Mouse (Mus musculus) liver, embryonic 11.5 days (tissue): ENCODE results near the gene Ppp2r5e. TPM values are rescaled to one million over a fixed set of nuclear protein-coding genes. Genes with fewer than 3 reads are reported as not detected.

Experiments used
- ATAC-seq: fragments of 200-750 bp; cut with Nextera tagmentation; replicated peaks from 2 replicates; pipeline ENCODE4 v1.8.0; 2017; ENCODE audit warnings: moderate number of reproducible peaks, mild to moderate bottlenecking, moderate TSS enrichment, moderate library complexity; ENCODE audit not compliant: low FRiP score
- DNase-seq: peaks from one replicate; pipeline ENCODE4 v3.0.0-alpha.2; 2017; ENCODE audit warnings: low spot score
- H3K27ac ChIP-seq: fragments of 300-500 bp; sonication (generic); 2 replicates; pipeline ENCODE4 v1.5.1; 2014; ENCODE audit warnings: mild to moderate bottlenecking, low read depth, low read length, control low read depth
- H3K27me3 ChIP-seq: fragments of 300-500 bp; sonication (generic); replicated peaks from 2 replicates; pipeline ENCODE4 v1.6.1; 2014; ENCODE audit warnings: low read length, mixed read lengths; ENCODE audit not compliant: control insufficient read depth, insufficient read depth
- H3K36me3 ChIP-seq: fragments of 300-500 bp; sonication (generic); 2 replicates; pipeline ENCODE4 v1.6.1; 2014; ENCODE audit warnings: mild to moderate bottlenecking, low read length, moderate library complexity, mixed read lengths; ENCODE audit not compliant: control insufficient read depth, insufficient read depth
- H3K4me1 ChIP-seq: fragments of 300-500 bp; sonication (generic); replicated peaks from 2 replicates; pipeline ENCODE4 v1.6.1; 2014; ENCODE audit warnings: low read length, mixed read lengths; ENCODE audit not compliant: control insufficient read depth, insufficient read depth
- H3K4me2 ChIP-seq: fragments of 300-500 bp; sonication (generic); 2 replicates; pipeline ENCODE4 v1.6.1; 2014; ENCODE audit warnings: mild to moderate bottlenecking, control low read depth, moderate library complexity
- H3K4me3 ChIP-seq: fragments of 300-500 bp; sonication (generic); 2 replicates; pipeline ENCODE4 v1.5.1; 2014; ENCODE audit warnings: low read depth, low read length, control low read depth
- H3K9ac ChIP-seq: fragments of 300-500 bp; sonication (generic); 2 replicates; pipeline ENCODE4 v1.6.1; 2014; ENCODE audit warnings: low read depth, low read length, control low read depth
- H3K9me3 ChIP-seq: fragments of 300-500 bp; sonication (generic); 2 replicates; pipeline ENCODE4 v1.6.1; 2016; ENCODE audit warnings: low read length, inconsistent platforms, mixed read lengths; ENCODE audit not compliant: control insufficient read depth
- WGBS: fragments of 180-500 bp; shearing (Covaris S2); extraction: QIAGEN DNeasy Blood & Tissue Kit; methylation state at CpG from one replicate; pipeline ENCODE4 v1.1.7; 2014; 5-methylcytosine and 5-hydroxymethylcytosine counted together
- polyA plus RNA-seq: library from polyadenylated mRNA; unstranded; fragments of >200 nt; fragmentation: Nextera tagmentation; extraction: Ambion mirVana; gene quantifications from 2 replicates; pipeline ENCODE4 v1.2.1, GENCODE M21; 2014

Ppp2r5e gene
- polyA plus RNA-seq, 1 experiment from 2014 or later = 10.7 TPM

- Histone ChIP-seq H3K9ac (peak overlapping the region; percentile 94), H3K27me3 (no peaks in the 10 kb centered on the region), H3K36me3 (peaks cover 6% of the 10 kb centered on the region), H3K9me3 (no peaks in the 10 kb centered on the region), H3K4me3 (peak overlapping the region; percentile 100), H3K4me1 (peaks cover 14% of the 10 kb centered on the region), H3K4me2 (peak overlapping the region; percentile 96), H3K27ac (peak overlapping the region; percentile 88)
- ATAC-seq (peak; percentile 14), DNase-seq (peak; percentile 70)
- under 1% methylated on average over 76 of the region's 97 CpGs for WGBS
Observed at GRCm38 (mm10) chr12:75595291-75596153, 523 bp downstream of the Ppp2r5e start.

DNA sequence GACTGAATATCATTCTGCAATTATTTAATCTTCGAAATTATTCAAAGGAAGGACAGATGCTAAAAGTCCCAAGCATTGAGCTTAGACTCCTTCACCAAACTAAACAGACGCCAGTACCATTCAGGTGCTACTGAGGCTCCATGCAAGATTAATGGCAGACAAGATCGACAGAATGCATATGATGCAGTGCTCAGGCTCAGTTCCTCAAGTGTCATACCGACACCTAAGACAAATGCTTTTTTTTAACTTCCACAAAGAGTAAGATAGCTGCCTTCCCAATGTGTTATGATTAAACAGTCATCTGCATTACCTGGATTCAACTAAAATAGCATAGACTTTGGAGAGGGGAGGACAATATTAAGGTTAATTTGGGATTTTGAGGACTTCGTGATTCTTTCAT, 1.6 kb downstream of the Ppp2r5e start:
- WGBS = 38% methylated on average over 5 of the region's 5 CpGs
- no peak for DNase-seq
- no peak overlapping the region for H3K9ac ChIP-seq
- H3K4me2 ChIP-seq = peak overlapping the region; percentile 96
- H3K36me3 ChIP-seq = peaks cover 10% of the 10 kb centered on the region
- no peak overlapping the region for H3K27ac ChIP-seq
- peaks cover 10% of the 10 kb centered on the region for H3K4me1 ChIP-seq
- H3K27me3 ChIP-seq = no peaks in the 10 kb centered on the region
- H3K9me3 ChIP-seq = no peaks in the 10 kb centered on the region
- no peak for ATAC-seq
- peak overlapping the region; percentile 100; the same call in 1 of the 2 replicates for H3K4me3 ChIP-seq

DNA sequence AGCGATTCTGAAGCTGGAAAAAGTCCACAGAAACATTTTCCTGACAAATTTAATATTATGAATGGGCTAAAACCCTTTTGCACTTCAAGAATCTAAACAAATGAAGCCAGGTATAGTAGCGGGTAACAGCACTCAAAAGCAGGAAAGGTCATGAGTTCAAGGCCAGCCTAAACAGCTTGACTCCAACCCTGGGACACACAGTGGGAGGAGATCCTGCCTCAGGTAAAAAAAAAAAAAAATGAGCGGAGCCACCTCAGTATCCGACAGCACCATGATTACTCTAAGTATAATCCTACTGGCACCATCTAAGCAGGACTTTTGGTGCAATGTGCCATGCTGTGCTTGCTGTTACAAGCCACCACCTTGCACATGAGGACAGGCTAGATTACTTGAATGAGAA, 2.2 kb downstream of the Ppp2r5e start:
- H3K9me3 ChIP-seq = no peaks in the 10 kb centered on the region
- no peak overlapping the region for H3K4me3 ChIP-seq
- peaks cover 10% of the 10 kb centered on the region for H3K36me3 ChIP-seq
- H3K27ac ChIP-seq = no peak overlapping the region
- H3K4me2 ChIP-seq = peak overlapping the region; percentile 96; the same call in 1 of the 2 replicates
- DNase-seq (no peak), ATAC-seq (no peak)
- H3K9ac ChIP-seq = no peak overlapping the region
- 76% methylated on average over 4 of the region's 4 CpGs for WGBS
- peaks cover 6% of the 10 kb centered on the region for H3K4me1 ChIP-seq
- no peaks in the 10 kb centered on the region for H3K27me3 ChIP-seq

- peaks cover 19% of the 10 kb centered on the region for H3K36me3 ChIP-seq
- H3K4me2 ChIP-seq = no peak overlapping the region
- no peaks in the 10 kb centered on the region for H3K9me3 ChIP-seq
- no peak overlapping the region for H3K9ac ChIP-seq
- H3K27ac ChIP-seq = no peak overlapping the region
- H3K4me1 ChIP-seq = no peaks in the 10 kb centered on the region
- no peaks in the 10 kb centered on the region for H3K27me3 ChIP-seq
- H3K4me3 ChIP-seq = no peak overlapping the region
- ATAC-seq = no peak
- no peak for DNase-seq
Observed at GRCm38 (mm10) chr12:75587501-75587900, 8.5 kb downstream of the Ppp2r5e start.

- 85% methylated on average over 3 of the region's 3 CpGs for WGBS
- no peak overlapping the region for H3K9ac ChIP-seq
- DNase-seq (no peak), ATAC-seq (no peak)
- H3K4me2 ChIP-seq = no peak overlapping the region
- H3K36me3 ChIP-seq = peaks cover 15% of the 10 kb centered on the region
- H3K9me3 ChIP-seq = no peaks in the 10 kb centered on the region
- no peak overlapping the region for H3K27ac ChIP-seq
- no peaks in the 10 kb centered on the region for H3K4me1 ChIP-seq
- no peak overlapping the region for H3K4me3 ChIP-seq
- no peaks in the 10 kb centered on the region for H3K27me3 ChIP-seq
Observed at GRCm38 (mm10) chr12:75583776-75584175, 12.3 kb downstream of the Ppp2r5e start.

GRCm38 (mm10) chr12:75579076-75579475, 17.0 kb downstream of the Ppp2r5e start:
- no peak overlapping the region for H3K27ac ChIP-seq

DNA sequence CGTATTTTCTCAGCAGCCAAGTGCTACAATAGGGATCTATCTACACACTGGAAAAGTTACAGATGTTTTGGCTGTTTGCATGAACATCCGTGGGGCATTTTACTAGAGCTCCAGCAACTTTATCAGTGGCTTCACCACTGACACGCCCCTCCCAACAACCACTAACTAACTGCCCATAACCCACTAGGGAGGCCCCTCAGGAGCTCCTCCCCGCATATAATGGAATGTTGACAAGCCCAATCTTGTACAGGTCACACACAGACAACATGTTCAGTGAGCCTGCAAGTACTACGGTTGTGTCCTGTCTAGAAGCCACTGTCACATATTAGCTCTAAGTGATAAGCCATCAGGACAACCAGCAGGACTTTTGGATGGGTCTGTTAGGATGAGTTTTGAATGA, 18.8 kb downstream of the Ppp2r5e start:
- Histone ChIP-seq H3K27ac (0 out of 2 replicates have a peak overlapping the region, but pooled peaks have one; percentile 29), H3K9ac (no peak overlapping the region), H3K4me2 (peak overlapping the region; percentile 52), H3K9me3 (no peaks in the 10 kb centered on the region), H3K4me1 (peaks cover 19% of the 10 kb centered on the region), H3K36me3 (no peaks in the 10 kb centered on the region), H3K27me3 (no peaks in the 10 kb centered on the region), H3K4me3 (no peak overlapping the region)
- peak; percentile 86 for ATAC-seq
- no peak for DNase-seq
- 42% methylated on average over 5 of the region's 5 CpGs for WGBS

More at GRCm38 (mm10) chr12:75579076-75579475, 17.0 kb downstream of the Ppp2r5e start:
- Histone ChIP-seq H3K36me3 (peaks cover 2% of the 10 kb centered on the region), H3K4me1 (peaks cover 15% of the 10 kb centered on the region), H3K27me3 (no peaks in the 10 kb centered on the region), H3K4me3 (no peak overlapping the region), H3K9ac (no peak overlapping the region), H3K4me2 (no peak overlapping the region), H3K9me3 (no peaks in the 10 kb centered on the region)
- 95% methylated on average over 2 of the region's 2 CpGs for WGBS
- DNase-seq (no peak), ATAC-seq (no peak)

DNA sequence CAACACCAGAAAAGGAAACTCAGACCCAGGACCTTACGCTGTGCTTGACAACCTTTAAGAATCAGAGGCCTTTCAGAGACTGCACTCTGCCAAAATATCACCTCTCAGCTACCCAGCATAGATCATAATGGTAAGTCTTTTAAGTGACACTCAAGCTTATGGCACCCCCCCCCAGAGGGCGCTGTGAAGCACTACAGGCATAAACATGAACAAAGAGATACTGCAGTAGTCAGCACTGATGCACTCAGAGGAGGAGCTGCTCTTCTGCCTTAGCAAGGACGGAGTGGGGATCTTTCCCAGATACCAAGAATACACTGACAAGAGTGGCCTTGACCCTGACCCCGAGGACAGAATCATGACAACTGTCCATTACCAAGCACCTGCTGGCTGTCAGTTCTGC, 23.8 kb downstream of the Ppp2r5e start:
- Histone ChIP-seq H3K4me2 (no peak overlapping the region), H3K4me1 (peaks cover 9% of the 10 kb centered on the region), H3K4me3 (no peak overlapping the region), H3K9me3 (no peaks in the 10 kb centered on the region), H3K27me3 (no peaks in the 10 kb centered on the region), H3K36me3 (no peaks in the 10 kb centered on the region), H3K27ac (no peak overlapping the region), H3K9ac (no peak overlapping the region)
- ATAC-seq (peak; percentile 56), DNase-seq (no peak)
- 56% methylated on average over 4 of the region's 4 CpGs for WGBS

DNA sequence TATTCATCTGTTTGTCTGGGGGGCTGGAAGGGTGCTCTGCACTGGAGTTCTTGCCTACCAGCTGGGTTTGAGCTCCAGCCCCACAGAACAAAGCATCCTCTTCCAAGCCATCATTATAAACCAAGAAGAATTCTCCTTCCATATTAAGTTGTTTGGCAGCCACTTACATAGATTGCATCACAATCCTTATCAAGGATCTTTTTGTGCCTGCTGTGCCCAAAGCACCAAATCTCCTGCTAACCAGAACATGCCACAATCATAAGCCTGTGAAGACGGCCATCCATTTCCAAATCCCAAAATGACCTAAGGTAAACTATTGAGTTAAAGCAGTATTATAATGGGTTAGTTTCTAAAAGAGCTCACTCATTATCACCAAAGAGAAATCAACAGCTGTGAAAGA, 25.9 kb downstream of the Ppp2r5e start:
- ATAC-seq = no peak
- Histone ChIP-seq H3K4me1 (peaks cover 8% of the 10 kb centered on the region), H3K27ac (no peak overlapping the region), H3K9me3 (no peaks in the 10 kb centered on the region), H3K4me3 (no peak overlapping the region), H3K4me2 (no peak overlapping the region), H3K9ac (no peak overlapping the region), H3K27me3 (no peaks in the 10 kb centered on the region), H3K36me3 (no peaks in the 10 kb centered on the region)
- no peak for DNase-seq
- 83% methylated on average over 1 of the region's 1 CpGs for WGBS
